Mouse (Mus musculus) spleen, postnatal 14 days (tissue): ENCODE data around the gene Tubb4a.

ENCODE experiments used
- DNase-seq, 2 experiments: peaks; one replicate each; pipeline ENCODE4 v3.0.0; 2021 to 2022; ENCODE audit warnings: low spot score in 2 of 2

The Tubb4a gene

GRCm38 (mm10) chr17:57102276-57102675 is 14.7 kb upstream of the Tubb4a start:
- DNase-seq: no peak

- no peak for DNase-seq
Observed at GRCm38 (mm10) chr17:57099629-57100325, 12.2 kb upstream of the Tubb4a start.

GRCm38 (mm10) chr17:57098321-57098720 is 10.7 kb upstream of the Tubb4a start:
- no peak for DNase-seq

- peak; percentile 60 to 80 for DNase-seq
Observed at GRCm38 (mm10) chr17:57096623-57096920, 9.0 kb upstream of the Tubb4a start.

GRCm38 (mm10) chr17:57095855-57096622 is 8.5 kb upstream of the Tubb4a start:
- DNase-seq: no peak

- no peak for DNase-seq
Observed at GRCm38 (mm10) chr17:57094222-57094621, 6.6 kb upstream of the Tubb4a start.

- DNase-seq: no peak
Observed at GRCm38 (mm10) chr17:57085970-57086757, 1.4 kb downstream of the Tubb4a start.

- no peak for DNase-seq
Observed at GRCm38 (mm10) chr17:57082481-57082880, 5.1 kb downstream of the Tubb4a start.

GRCm38 (mm10) chr17:57081234-57081842 is 6.2 kb downstream of the Tubb4a start:
- no peak for DNase-seq

- no peak for DNase-seq
Observed at GRCm38 (mm10) chr17:57079919-57080318, 7.7 kb downstream of the Tubb4a start.

GRCm38 (mm10) chr17:57078336-57078735 is 9.2 kb downstream of the Tubb4a start, which contains the start of gene Dennd1c:
Dennd1c (minus strand) TSS chr17:57078514.
- peak; percentile 38 to 39 for DNase-seq

- no peak for DNase-seq
Observed at GRCm38 (mm10) chr17:57076916-57077315, 10.7 kb downstream of the Tubb4a start.

- no peak for DNase-seq
Observed at GRCm38 (mm10) chr17:57070699-57071098, 16.9 kb downstream of the Tubb4a start.

GRCm38 (mm10) chr17:57070272-57070671 is 17.3 kb downstream of the Tubb4a start:
- no peak for DNase-seq

GRCm38 (mm10) chr17:57066908-57067307 is 20.7 kb downstream of the Tubb4a start:
- DNase-seq: no peak

- DNase-seq: no peak
Observed at GRCm38 (mm10) chr17:57063031-57063430, 24.6 kb downstream of the Tubb4a start.

GRCm38 (mm10) chr17:57062548-57062947 is 25.0 kb downstream of the Tubb4a start:
- DNase-seq: no peak

- DNase-seq: no peak
Observed at GRCm38 (mm10) chr17:57062011-57062521, 25.5 kb downstream of the Tubb4a start.

- no peak for DNase-seq
Observed at GRCm38 (mm10) chr17:57061069-57061468, 26.5 kb downstream of the Tubb4a start.

- DNase-seq: peak; percentile 88 to 91
Observed at GRCm38 (mm10) chr17:57060231-57060801, 27.3 kb downstream of the Tubb4a start.

- peak in 1 of 2 experiments; percentile 40 for DNase-seq
Observed at GRCm38 (mm10) chr17:57059486-57059977, 28.1 kb downstream of the Tubb4a start, which contains the start of gene Slc25a23. Slc25a23 (minus strand) TSS chr17:57059863.
